ENCODE assay signal across 10 mouse cellular contexts in genomic region chr12:3886601-3887000, GRCm38 (mm10).
A peak's percentile ranks its signal among the peaks of the same experiment; 100 is the strongest.
DNase-seq lines count a peak whose midpoint lies in the region; ATAC-seq and TF ChIP-seq lines count a peak whose summit lies in the region.
"Had no signal": no experiment of that assay in that cellular context is flagged by ENCODE, and none has a peak within 500 bp of the region (broad histone marks: within the 10 kb centered on the region; RNA-seq: fewer than 3 reads in every experiment).

No protein-coding gene starts in this region.

- DNase-seq in heart, postnatal 14 days: no peak
- DNase-seq in stomach, postnatal 0 days (ENCODE audit: low spot score): no peak
- no peak for DNase-seq in limb, embryonic 10.5 days (ENCODE audit: low spot score)
- no peak for DNase-seq in adrenal gland, postnatal 36 days
- no peak for DNase-seq in c-Kit-positive CD71-positive TER-119-positive erythroid progenitor cells, embryonic 14.5 days (ENCODE audit: low spot score)
- no peak for DNase-seq in urinary bladder, adult 2 months (ENCODE audit: low spot score)
- DNase-seq: layer of hippocampus, adult 9-11 months had no signal

- intact Hi-C loops in heart, postnatal 14 days (cut with DNase I): no loop called here

- H3K4me3 ChIP-seq in heart, embryonic 14.5 days (ENCODE audit: control insufficient read depth in 1 of 2, insufficient read depth in 1 of 2, low read depth in 1 of 2, low read length in 2 of 2): no peak overlapping the region
- no peak overlapping the region for H3K4me3 ChIP-seq in stomach, embryonic 14.5 days (ENCODE audit: low read depth, low read length)
- H3K4me3 ChIP-seq in stomach, postnatal 0 days (ENCODE audit: low read depth, low read length): no peak overlapping the region
- H3K4me3 ChIP-seq in limb, embryonic 10.5 days: no peak overlapping the region
- H3K4me3 ChIP-seq: liver, embryonic 15.5 days had no signal

- H3K4me1 ChIP-seq in heart, embryonic 14.5 days (ENCODE audit: control insufficient read depth in 2 of 2, insufficient read depth in 2 of 2, low read length in 2 of 2): peaks cover 54 to 76% of the 10 kb centered on the region in 2 experiments
- peaks cover 56% of the 10 kb centered on the region for H3K4me1 ChIP-seq in stomach, embryonic 14.5 days (ENCODE audit: control insufficient read depth, insufficient read depth, low read length)
- H3K4me1 ChIP-seq in stomach, postnatal 0 days (replicated peaks; ENCODE audit: control insufficient read depth, insufficient read depth): no peaks in the 10 kb centered on the region
- H3K4me1 ChIP-seq in limb, embryonic 10.5 days: peaks cover 79% of the 10 kb centered on the region

- H3K4me2 ChIP-seq in heart, embryonic 14.5 days (ENCODE audit: low read length): no peak overlapping the region
- no peak overlapping the region for H3K4me2 ChIP-seq in stomach, embryonic 14.5 days (replicated peaks; ENCODE audit: low read depth, low read length)
- no peak overlapping the region for H3K4me2 ChIP-seq in stomach, postnatal 0 days (replicated peaks; ENCODE audit: low read depth)
- H3K4me2 ChIP-seq: liver, embryonic 15.5 days had no signal

- TF ChIP-seq EP300 in stomach, postnatal 0 days (optimal IDR thresholded peaks at IDR 0.05): no peak

- H3K9ac ChIP-seq in heart, embryonic 14.5 days (ENCODE audit: low read length): no peak overlapping the region
- H3K9ac ChIP-seq in stomach, embryonic 14.5 days (replicated peaks; ENCODE audit: low read depth, low read length): no peak overlapping the region
- no peak overlapping the region for H3K9ac ChIP-seq in stomach, postnatal 0 days (ENCODE audit: low read length)
- H3K9ac ChIP-seq: liver, embryonic 15.5 days had no signal

- no peak for TF ChIP-seq CTCF in stomach, postnatal 0 days (IDR thresholded peaks at IDR 0.05; ENCODE audit: low read depth)

- ATAC-seq in heart, embryonic 14.5 days (ENCODE audit: insufficient number of reproducible peaks, insufficient read depth, low FRiP score, low read depth): no peak
- ATAC-seq in stomach, embryonic 14.5 days (ENCODE audit: insufficient number of reproducible peaks, insufficient read depth, low FRiP score, low read depth): no peak
- ATAC-seq in stomach, postnatal 0 days (ENCODE audit: low FRiP score, low TSS enrichment): no peak

- no peaks in the 10 kb centered on the region for H3K27me3 ChIP-seq in heart, embryonic 14.5 days (ENCODE audit: control insufficient read depth, insufficient read depth, low read length)
- no peaks in the 10 kb centered on the region for H3K27me3 ChIP-seq in stomach, embryonic 14.5 days (ENCODE audit: control insufficient read depth, insufficient read depth, low read length)
- no peaks in the 10 kb centered on the region for H3K27me3 ChIP-seq in stomach, postnatal 0 days (ENCODE audit: control insufficient read depth, insufficient read depth, low read length)
- H3K27me3 ChIP-seq in limb, embryonic 10.5 days (ENCODE audit: low read depth, poor library complexity, severe bottlenecking): no peaks in the 10 kb centered on the region
- H3K27me3 ChIP-seq: liver, embryonic 15.5 days had no signal

- H3K9me3 ChIP-seq in heart, embryonic 14.5 days (ENCODE audit: control insufficient read depth, low read length): no peaks in the 10 kb centered on the region
- H3K9me3 ChIP-seq in stomach, embryonic 14.5 days (ENCODE audit: control insufficient read depth, low read depth, low read length): no peaks in the 10 kb centered on the region
- no peaks in the 10 kb centered on the region for H3K9me3 ChIP-seq in stomach, postnatal 0 days (ENCODE audit: control insufficient read depth, low read length)
- no peaks in the 10 kb centered on the region for H3K9me3 ChIP-seq in limb, embryonic 10.5 days (replicated peaks)
- H3K9me3 ChIP-seq: liver, embryonic 15.5 days had no signal

- H3K27ac ChIP-seq in heart, embryonic 14.5 days (replicated peaks in 1 of 2; ENCODE audit: control insufficient read depth in 1 of 2, insufficient read depth in 1 of 2, low read depth in 2 of 2, low read length in 2 of 2): peak overlapping the region; percentile 78 to 88; a peak in 3 of 4 replicates
- peak overlapping the region; percentile 77 for H3K27ac ChIP-seq in stomach, embryonic 14.5 days (ENCODE audit: low read length)
- no peak overlapping the region for H3K27ac ChIP-seq in stomach, postnatal 0 days (replicated peaks)
- H3K27ac ChIP-seq in limb, embryonic 10.5 days: peak overlapping the region; percentile 84
- H3K27ac ChIP-seq: liver, embryonic 15.5 days had no signal

- WGBS in heart, embryonic 14.5 days: 43% methylated on average over 2 of the region's 2 CpGs
- 30% methylated on average over 2 of the region's 2 CpGs for WGBS in stomach, embryonic 14.5 days
- 61% methylated on average over 2 of the region's 2 CpGs for WGBS in stomach, postnatal 0 days
- 28% methylated on average over 2 of the region's 2 CpGs for WGBS in limb, embryonic 10.5 days

- peaks cover 38% of the 10 kb centered on the region for H3K36me3 ChIP-seq in heart, embryonic 14.5 days (ENCODE audit: control insufficient read depth, insufficient read depth, low read length)
- peaks cover 26% of the 10 kb centered on the region for H3K36me3 ChIP-seq in stomach, embryonic 14.5 days (ENCODE audit: control insufficient read depth, insufficient read depth, low read length)
- H3K36me3 ChIP-seq in stomach, postnatal 0 days (ENCODE audit: control insufficient read depth, insufficient read depth, low read length): peaks cover 17% of the 10 kb centered on the region; the same call in 1 of the 2 replicates
- peaks cover 9% of the 10 kb centered on the region; the same call in 1 of the 2 replicates for H3K36me3 ChIP-seq in limb, embryonic 10.5 days
